Mouse (Mus musculus): ENCODE measurements around the gene Cox5a. TPM values are rescaled to one million over a fixed set of nuclear protein-coding genes. Genes with fewer than 3 reads are reported as not detected.

Gene Cox5a
- 1,000 to 10,000 TPM; 1,176 to 1,655 TPM for total RNA-seq (2021)
- long read RNA-seq, experiment 1, transcript Cox5a-201 (5 exons, 645 nt) = major isoform, 960 of 987 reads
- long read RNA-seq, experiment 1, partial matches to known transcripts = 13 of 987 reads
- long read RNA-seq, experiment 1, other reads (novel, unspliced or antisense) = 13 of 987 reads
- long read RNA-seq, experiment 2, transcript Cox5a-201 (5 exons, 645 nt) = major isoform, 1,169 of 1,212 reads
- long read RNA-seq, experiment 2, partial matches to known transcripts = 16 of 1,212 reads
- long read RNA-seq, experiment 2, other reads (novel, unspliced or antisense) = 27 of 1,212 reads

DNA sequence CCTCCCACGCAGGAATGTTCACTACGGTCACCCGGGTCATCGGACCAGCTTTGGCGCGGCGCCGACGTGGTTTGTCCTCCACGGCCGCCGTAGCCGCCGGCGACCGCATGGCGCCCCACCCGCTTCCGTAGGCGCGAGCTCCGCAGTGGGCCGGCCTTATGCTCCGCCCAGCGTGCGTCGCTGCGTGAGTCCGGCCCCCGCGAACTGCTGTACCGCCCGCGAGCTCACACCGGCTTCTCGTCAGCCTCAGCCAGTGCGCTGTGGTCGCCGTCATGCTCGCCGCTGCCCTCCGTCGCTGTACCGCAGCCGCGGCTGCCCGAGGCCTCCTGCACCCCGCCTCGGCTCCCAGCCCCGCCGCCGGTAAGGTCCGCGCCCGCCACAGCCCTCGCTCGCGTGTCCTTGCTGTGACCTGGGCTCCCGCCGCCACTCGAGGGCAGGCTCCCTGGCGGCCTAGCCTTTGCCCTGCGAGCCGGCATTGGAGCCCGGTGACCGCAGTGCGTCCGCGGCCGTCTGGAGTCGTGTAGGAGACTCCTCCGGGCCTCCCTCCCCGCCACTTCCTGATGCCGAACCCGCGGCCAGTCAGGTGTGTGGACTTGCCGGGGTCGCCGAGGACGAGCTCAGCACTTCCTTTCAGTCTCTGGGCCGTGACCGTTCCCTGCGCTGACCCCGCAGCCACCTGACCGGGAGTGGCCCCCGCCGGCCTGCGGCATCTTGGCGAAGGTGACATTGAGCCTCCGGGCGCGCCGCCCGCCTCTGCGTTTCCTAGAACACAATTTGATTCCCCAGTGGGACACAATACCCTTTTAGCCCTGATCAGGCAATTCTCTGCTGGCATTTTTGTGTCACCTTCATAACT, at the start of gene Cox5a:
Cox5a (plus strand) TSS at position 219 of the 856 bp plus-strand sequence.
- intact Hi-C loops (cut with DNase I) = loop anchor here (2.0 to 5.0 kb wide), 2 partner anchors 136 to 244 kb away; partner anchors contain the start of gene Clk3
- no peak for TF ChIP-seq CTCF (IDR thresholded peaks at IDR 0.05)
- peak within 1 kb of the TSS; percentile 86 for H3K4me3 ChIP-seq
- H3K27ac ChIP-seq = peak within 1 kb of the TSS; percentile 100
- peak; percentile 98 for DNase-seq

DNA sequence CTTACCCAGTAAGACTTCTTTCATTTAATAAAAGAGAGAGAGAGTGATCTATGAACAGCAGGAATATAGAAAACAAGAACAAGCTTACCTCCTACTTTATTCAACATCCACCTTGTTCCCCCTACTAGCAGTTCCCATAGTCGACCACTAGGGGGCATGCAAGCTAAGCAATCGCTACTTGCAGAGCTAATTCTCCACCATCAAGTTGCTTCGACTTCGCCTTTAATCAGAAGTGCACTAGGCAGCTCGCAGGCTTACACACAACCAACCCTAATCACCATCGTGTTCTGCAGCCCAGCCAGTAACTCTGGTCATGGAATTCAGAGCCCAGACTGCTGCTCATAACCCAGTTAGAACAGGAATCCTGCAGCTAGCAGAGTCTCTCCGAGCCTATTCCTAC, 35.3 kb upstream of the Cox5a start:
- intact Hi-C loops (cut with DNase I) = loop anchor here (1.0 to 2.0 kb wide), 2 partner anchors 30 to 169 kb away; no protein-coding TSS in a partner anchor

DNA sequence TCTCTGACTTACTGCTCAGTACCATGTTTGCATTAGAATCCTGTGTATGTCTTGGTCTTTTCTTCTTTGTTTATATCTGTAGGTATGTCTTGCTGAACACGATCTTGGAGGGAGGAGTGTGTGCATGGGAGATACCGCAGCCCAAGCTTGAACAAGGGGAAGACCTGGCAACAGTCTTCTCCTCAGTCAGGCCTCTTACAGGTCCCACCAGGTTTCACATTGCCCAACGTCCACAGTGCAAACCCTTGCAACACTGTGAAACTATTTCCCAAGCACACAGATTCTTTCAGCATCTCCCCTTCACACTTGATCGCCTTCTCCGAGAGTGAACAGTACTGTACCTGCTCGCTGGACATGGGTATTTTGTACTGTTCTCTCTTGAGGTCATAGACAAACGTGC, 33.3 kb upstream of the Cox5a start:
- Histone ChIP-seq H3K27ac (no peak overlapping the region), H3K4me3 (no peak overlapping the region)
- intact Hi-C loops (cut with DNase I) = loop anchor here (2.0 kb wide), 1 partner anchor 167 kb away; no protein-coding TSS in a partner anchor
- TF ChIP-seq CTCF (IDR thresholded peaks at IDR 0.05) = no peak
- DNase-seq = no peak

More for the DNA sequence above, 35.3 kb upstream of the Cox5a start:
- DNase-seq = peak; percentile 81
- Histone ChIP-seq H3K4me3 (no peak overlapping the region), H3K27ac (no peak overlapping the region)
- peak; percentile 97 for TF ChIP-seq CTCF (IDR thresholded peaks at IDR 0.05)

DNA sequence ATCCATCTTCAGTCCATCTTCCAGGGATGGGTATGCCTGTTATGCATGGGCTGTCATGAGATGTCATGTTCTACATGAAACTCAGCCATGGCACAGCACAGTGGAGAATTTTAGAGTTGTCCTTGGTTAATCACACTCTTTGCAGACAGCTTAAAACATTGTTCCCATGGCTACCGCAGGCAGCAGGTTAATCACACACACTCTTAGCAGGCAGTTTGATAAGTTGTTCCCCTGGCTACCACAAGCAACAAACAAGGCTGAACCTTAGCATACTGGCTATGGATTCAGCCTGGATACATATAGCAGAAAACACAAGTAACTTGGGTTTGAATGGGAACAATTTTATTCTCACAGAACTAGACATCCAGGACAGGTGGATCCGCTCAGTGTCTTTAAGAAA, 27.5 kb upstream of the Cox5a start:
- intact Hi-C loops (cut with DNase I) = no loop called here
- H3K4me3 ChIP-seq = no peak overlapping the region
- no peak for TF ChIP-seq CTCF (IDR thresholded peaks at IDR 0.05)
- no peak for DNase-seq
- H3K27ac ChIP-seq = no peak overlapping the region

DNA sequence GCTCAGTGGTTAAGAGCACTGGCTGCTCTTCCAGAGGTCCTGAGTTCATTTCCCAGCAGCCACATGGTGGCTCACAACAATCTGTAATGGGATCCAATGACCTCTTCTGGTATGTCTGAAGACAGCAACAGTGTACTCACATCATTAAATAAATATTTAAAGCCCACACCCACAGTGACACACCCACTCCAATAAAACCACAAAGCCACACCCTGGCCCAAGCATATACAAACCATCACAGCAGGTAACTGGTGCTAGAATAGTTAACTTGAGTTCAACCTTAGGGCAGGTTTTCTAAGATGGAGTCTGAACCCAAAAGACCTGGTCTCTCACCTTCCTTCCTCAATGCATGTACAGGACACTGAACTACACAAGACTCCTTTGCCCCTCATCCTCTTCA, 26.1 kb upstream of the Cox5a start:
- intact Hi-C loops (cut with DNase I) = no loop called here
- no peak overlapping the region for H3K4me3 ChIP-seq
- DNase-seq = no peak
- H3K27ac ChIP-seq = no peak overlapping the region
- no peak for TF ChIP-seq CTCF (IDR thresholded peaks at IDR 0.05)

DNA sequence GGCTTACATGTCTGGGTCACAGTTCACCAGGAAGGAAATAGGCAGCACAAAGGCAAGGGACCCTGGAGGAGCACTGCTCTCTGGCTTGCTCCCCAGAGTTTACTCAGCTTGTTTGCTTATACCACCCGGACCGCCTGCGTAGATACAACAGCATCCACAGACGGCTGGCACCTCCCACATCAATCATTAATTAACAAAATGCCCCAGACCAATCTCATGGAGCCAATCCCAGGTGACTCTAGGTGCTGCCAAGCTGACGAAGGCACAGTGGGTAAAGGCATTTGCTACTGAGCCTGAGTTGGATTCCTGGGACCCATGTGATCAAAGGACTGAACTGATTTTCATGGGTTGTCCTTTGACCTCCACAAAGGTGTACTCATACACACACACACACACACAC, 23.8 kb upstream of the Cox5a start:
- Histone ChIP-seq H3K4me3 (no peak overlapping the region), H3K27ac (no peak overlapping the region)
- intact Hi-C loops (cut with DNase I) = no loop called here
- no peak for TF ChIP-seq CTCF (IDR thresholded peaks at IDR 0.05)
- DNase-seq = no peak

DNA sequence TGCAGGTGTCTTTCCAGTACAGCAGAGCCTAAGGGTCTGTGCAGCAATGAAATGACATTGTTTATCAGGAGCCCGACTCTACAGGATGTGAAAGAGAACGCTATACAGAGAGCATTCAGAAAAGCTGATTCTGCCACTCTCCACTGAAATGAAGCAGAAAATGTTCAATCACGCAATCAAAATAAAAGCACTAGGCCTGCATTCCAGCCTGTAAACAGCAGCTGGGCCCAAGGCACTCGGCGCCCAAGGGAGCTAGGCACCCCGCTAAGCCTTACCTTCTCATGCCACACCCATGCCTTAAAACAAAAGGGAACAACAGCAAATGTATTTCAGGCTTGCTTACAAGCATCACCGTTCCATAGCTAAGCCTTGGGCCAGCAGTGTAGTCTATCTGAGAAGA, 22.5 kb upstream of the Cox5a start:
- intact Hi-C loops (cut with DNase I) = no loop called here

DNA sequence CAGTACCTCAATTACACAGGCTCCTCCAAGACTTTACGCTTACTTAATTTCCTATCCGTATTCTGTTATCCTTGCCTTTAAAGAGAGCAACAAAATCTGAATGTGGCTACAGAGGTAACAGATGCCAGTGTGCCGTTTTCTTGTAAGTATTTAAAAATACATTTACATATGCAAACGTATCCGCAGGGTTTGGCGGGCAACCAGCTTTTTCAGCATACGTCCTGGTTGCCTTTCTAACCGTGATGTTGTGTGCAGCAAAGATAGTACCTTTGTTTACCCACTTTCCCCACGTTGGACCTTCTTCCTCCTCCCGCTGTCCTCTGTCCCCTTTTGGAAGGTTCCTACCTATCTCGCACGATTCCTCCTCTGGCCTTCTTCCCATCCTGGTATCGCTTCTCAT, 19.6 kb upstream of the Cox5a start:
- no peak for TF ChIP-seq CTCF (IDR thresholded peaks at IDR 0.05)
- intact Hi-C loops (cut with DNase I) = no loop called here
- no peak for DNase-seq
- H3K4me3 ChIP-seq = no peak overlapping the region
- no peak overlapping the region for H3K27ac ChIP-seq

More for the DNA sequence above, 22.5 kb upstream of the Cox5a start:
- TF ChIP-seq CTCF (IDR thresholded peaks at IDR 0.05) = no peak
- Histone ChIP-seq H3K4me3 (no peak overlapping the region), H3K27ac (no peak overlapping the region)
- no peak for DNase-seq

DNA sequence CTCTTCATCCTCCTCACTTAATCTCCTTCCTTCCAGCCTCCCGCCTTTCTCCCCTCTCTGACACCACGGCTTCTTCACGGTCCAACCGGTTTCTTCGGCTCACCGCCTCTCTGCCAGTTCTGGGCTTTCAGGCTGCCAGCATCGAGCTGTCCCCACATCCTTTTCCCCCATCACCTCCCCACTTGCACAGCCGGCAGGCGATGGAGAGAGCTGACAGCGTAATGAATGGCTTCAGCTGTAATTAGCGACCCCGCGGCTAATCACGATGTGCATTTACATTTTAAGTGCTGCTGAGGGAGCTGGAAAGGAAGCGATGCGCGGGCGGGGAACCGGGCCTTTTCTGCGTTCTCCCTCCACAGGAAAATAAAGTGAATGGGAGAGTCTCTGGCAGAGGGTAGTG, 19.2 kb upstream of the Cox5a start:
- TF ChIP-seq CTCF (IDR thresholded peaks at IDR 0.05) = no peak
- DNase-seq = no peak
- Histone ChIP-seq H3K4me3 (no peak overlapping the region), H3K27ac (no peak overlapping the region)
- intact Hi-C loops (cut with DNase I) = no loop called here

DNA sequence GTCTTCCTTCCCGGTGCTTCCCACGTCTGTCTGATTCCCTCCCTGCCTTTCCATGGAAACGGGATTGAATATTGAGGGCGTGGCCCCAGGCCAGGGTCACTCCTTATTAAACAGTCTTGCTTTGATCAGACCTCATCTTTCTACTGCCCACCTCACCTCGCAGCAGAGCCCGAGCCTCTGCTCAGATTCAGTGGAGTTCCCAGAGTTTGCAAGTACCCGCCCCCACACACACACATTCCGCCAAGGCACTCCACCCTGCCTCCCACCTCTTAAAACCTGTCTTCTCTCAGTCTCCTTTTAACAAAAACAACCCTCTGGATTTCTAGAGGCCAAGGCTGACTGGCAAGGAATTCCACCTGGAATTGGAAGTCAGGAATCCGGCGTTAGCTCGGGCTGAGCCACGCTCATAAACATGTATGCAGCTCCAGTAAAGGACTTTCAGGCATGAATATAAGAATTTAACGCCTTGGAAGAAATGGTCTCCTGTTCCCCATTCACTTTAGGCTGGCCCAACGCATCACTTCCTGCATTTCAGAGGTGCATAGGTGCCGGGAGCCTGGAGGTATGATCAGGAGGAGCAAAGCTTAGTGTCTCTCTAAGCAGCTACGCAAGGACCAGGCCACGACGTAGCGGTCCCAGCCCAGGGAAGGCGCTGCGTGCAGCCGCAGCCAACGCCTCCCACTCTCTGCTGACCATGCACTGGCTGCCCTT, 18.0 kb upstream of the Cox5a start:
- DNase-seq = no peak
- Histone ChIP-seq H3K4me3 (peak overlapping the region; percentile 72), H3K27ac (no peak overlapping the region)
- no peak for TF ChIP-seq CTCF (IDR thresholded peaks at IDR 0.05)
- intact Hi-C loops (cut with DNase I) = no loop called here

DNA sequence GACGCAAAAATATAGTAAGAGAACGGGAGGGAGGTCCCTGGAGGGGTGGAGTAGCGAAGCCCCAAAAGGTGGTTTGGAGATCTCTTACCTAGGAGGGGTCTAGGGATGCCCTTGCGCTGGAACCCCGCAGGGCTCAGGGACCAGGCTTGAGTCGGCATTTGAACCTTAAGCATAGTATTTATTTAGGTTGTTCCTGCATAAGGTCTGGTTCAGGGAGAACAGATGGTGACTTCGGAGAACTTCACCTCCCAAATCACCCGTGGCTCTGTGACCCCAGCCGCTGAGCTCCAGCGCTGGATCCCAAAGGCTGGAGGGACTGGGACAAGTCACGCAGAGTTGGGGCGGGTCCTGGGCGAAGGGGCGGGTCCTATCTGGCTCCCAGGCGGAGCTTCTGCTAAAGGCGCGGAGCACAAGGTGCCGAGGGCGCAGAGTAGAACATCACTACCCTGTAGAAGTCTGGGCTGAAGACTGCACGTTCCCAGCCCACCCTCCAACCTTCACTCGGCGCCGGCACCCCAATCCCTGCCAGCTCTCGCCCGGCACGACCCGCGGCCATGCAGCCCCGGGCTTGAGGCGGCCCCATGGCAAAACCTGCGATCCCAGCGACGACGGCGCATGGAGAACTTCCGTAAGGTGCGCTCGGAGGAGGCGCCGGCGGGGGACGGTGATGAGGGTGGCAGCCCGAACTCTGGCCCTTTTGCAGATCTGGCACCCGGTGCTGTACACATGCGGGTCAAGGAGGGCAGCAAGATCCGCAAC, 17.3 kb upstream of the Cox5a start, which contains the start of gene Rpp25:
Rpp25 (plus strand) TSS at position 405 of the 759 bp plus-strand sequence.
- no peak within 1 kb of the TSS for H3K27ac ChIP-seq
- intact Hi-C loops (cut with DNase I) = no loop called here
- TF ChIP-seq CTCF (IDR thresholded peaks at IDR 0.05) = no peak
- peak within 1 kb of the TSS; percentile 72 for H3K4me3 ChIP-seq
- DNase-seq = peak; percentile 63

DNA sequence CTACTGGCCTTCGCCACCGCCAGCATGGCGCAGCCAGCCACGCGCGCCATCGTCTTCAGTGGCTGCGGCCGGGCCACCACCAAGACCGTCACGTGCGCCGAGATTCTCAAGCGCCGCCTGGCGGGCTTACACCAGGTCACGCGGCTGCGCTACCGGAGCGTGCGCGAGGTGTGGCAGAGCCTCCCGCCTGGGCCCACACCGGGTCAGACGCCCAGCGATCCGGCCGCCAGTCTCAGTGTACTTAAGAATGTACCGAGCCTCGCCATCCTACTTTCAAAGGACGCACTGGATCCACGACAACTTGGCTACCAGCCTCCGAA, 16.7 kb upstream of the Cox5a start:
- H3K4me3 ChIP-seq = peak overlapping the region; percentile 72
- intact Hi-C loops (cut with DNase I) = no loop called here
- H3K27ac ChIP-seq = no peak overlapping the region
- peak; percentile 42; the same call in 1 of the 2 replicates for TF ChIP-seq CTCF (IDR thresholded peaks at IDR 0.05)
- DNase-seq = peak; percentile 66

Measured in gastrocnemius, adult 2 months (tissue).